In the genomic region with DNA sequence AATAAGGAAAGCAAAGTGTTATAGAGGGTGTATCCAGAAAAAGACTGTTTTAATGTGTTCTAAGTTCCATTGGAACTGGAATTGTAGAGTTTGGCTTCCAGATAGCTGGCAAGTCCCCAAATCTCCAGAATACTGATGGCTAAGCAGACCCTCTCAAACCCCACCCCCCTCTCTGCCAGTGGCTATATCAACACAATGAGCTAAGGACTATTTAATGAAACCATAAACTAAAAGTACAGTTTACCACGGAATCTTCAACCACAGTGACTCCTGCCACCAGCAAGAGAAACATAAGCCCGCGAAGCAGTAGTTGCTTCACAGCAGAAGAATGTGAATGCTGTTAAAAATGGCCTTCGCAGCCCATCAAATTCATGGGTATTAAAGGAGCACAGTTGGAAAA, we compare ENCODE assay signal across 19 mouse cellular contexts. TPM values are rescaled to one million over a fixed set of nuclear protein-coding genes. Genes with fewer than 3 reads are reported as not detected.
DNase-seq lines count a peak whose midpoint lies in the region; ATAC-seq and TF ChIP-seq lines count a peak whose summit lies in the region.
"Had no signal": no experiment of that assay in that cellular context is flagged by ENCODE, and none has a peak within 500 bp of the region (broad histone marks: within the 10 kb centered on the region; RNA-seq: fewer than 3 reads in every experiment).

No protein-coding gene starts in this region.

- H3K27me3 ChIP-seq in heart, embryonic 12.5 days (replicated peaks) = no peaks in the 10 kb centered on the region
- H3K27me3 ChIP-seq in heart, embryonic 11.5 days (ENCODE audit: control insufficient read depth, insufficient read depth, low read length) = no peaks in the 10 kb centered on the region
- no peaks in the 10 kb centered on the region for H3K27me3 ChIP-seq in lung, embryonic 14.5 days (ENCODE audit: insufficient read depth, low read length)
- no peaks in the 10 kb centered on the region for H3K27me3 ChIP-seq in stomach, embryonic 15.5 days (replicated peaks)

- H3K9ac ChIP-seq in heart, embryonic 12.5 days = no peak overlapping the region
- H3K9ac ChIP-seq in heart, embryonic 11.5 days (ENCODE audit: low read depth, low read length) = no peak overlapping the region
- H3K9ac ChIP-seq in lung, embryonic 14.5 days = no peak overlapping the region
- H3K9ac ChIP-seq in stomach, embryonic 15.5 days = no peak overlapping the region
- H3K9ac ChIP-seq: liver, postnatal 0 days had no signal

- 0 out of 2 replicates have a peak overlapping the region, but pooled peaks have one; percentile 10 for H3K4me2 ChIP-seq in heart, embryonic 12.5 days
- H3K4me2 ChIP-seq in heart, embryonic 11.5 days = no peak overlapping the region
- H3K4me2 ChIP-seq in lung, embryonic 14.5 days = peak overlapping the region; percentile 33; the same call in 1 of the 2 replicates
- no peak overlapping the region for H3K4me2 ChIP-seq in stomach, embryonic 15.5 days
- H3K4me2 ChIP-seq: midbrain, embryonic 11.5 days had no signal

- H3K4me1 ChIP-seq in heart, embryonic 12.5 days (replicated peaks) = peaks cover 64% of the 10 kb centered on the region
- peaks cover 38% of the 10 kb centered on the region for H3K4me1 ChIP-seq in heart, embryonic 11.5 days (ENCODE audit: control insufficient read depth, insufficient read depth, low read length)
- peaks cover 11% of the 10 kb centered on the region for H3K4me1 ChIP-seq in lung, embryonic 14.5 days (ENCODE audit: insufficient read depth)
- H3K4me1 ChIP-seq in stomach, embryonic 15.5 days = peaks cover 14% of the 10 kb centered on the region

- no peak for TF ChIP-seq POLR2A in brain, embryonic 14.5 days (IDR thresholded peaks at IDR 0.05; ENCODE audit: borderline replicate concordance, extremely low read depth, insufficient read depth, insufficient read length, poor library complexity, severe bottlenecking)

- DNase-seq in lung, embryonic 14.5 days = peak; percentile 72
- DNase-seq in lung, postnatal 14 days = no peak
- peak; percentile 23 for DNase-seq in brain, embryonic 14.5 days (ENCODE audit: low read depth)
- no peak for DNase-seq in ovary, adult 18-20 months (ENCODE audit: low spot score)
- DNase-seq: cerebellum, adult 11-12 months; gastrocnemius, postnatal 25 days; heart, postnatal 14 days; kidney, postnatal 25 days; left cerebral cortex, postnatal 4 days; liver, postnatal 0 days; thymus, postnatal 36 days had no signal

- 78% methylated on average over 4 of the region's 4 CpGs for WGBS in heart, embryonic 12.5 days
- WGBS in heart, embryonic 11.5 days (ENCODE audit: insufficient replicate concordance) = 86% methylated on average over 4 of the region's 4 CpGs
- WGBS in lung, embryonic 14.5 days = 61% methylated on average over 4 of the region's 4 CpGs
- 67% methylated on average over 4 of the region's 4 CpGs for WGBS in stomach, embryonic 15.5 days

- TF ChIP-seq CTCF in lung, embryonic 14.5 days (IDR thresholded peaks at IDR 0.05; ENCODE audit: low read depth) = no peak
- no peak for TF ChIP-seq CTCF in brain, embryonic 14.5 days (IDR thresholded peaks at IDR 0.05; ENCODE audit: borderline replicate concordance, extremely low read depth, insufficient read depth, insufficient read length)

- H3K4me3 ChIP-seq in heart, embryonic 12.5 days = no peak overlapping the region
- H3K4me3 ChIP-seq in heart, embryonic 11.5 days (ENCODE audit: low read depth, low read length) = no peak overlapping the region
- H3K4me3 ChIP-seq in lung, embryonic 14.5 days (ENCODE audit: low read depth, low read length) = no peak overlapping the region
- no peak overlapping the region for H3K4me3 ChIP-seq in stomach, embryonic 15.5 days (replicated peaks)
- H3K4me3 ChIP-seq: erythroblast, embryonic 14.5 days had no signal

- no peaks in the 10 kb centered on the region for H3K9me3 ChIP-seq in heart, embryonic 12.5 days (replicated peaks)
- no peaks in the 10 kb centered on the region for H3K9me3 ChIP-seq in heart, embryonic 11.5 days (replicated peaks; ENCODE audit: control insufficient read depth, low read length)
- H3K9me3 ChIP-seq in lung, embryonic 14.5 days (ENCODE audit: low read depth, low read length) = no peaks in the 10 kb centered on the region
- no peaks in the 10 kb centered on the region for H3K9me3 ChIP-seq in stomach, embryonic 15.5 days

- ATAC-seq in heart, embryonic 12.5 days (ENCODE audit: insufficient number of reproducible peaks, low FRiP score) = no peak
- ATAC-seq in heart, embryonic 11.5 days (replicated peaks; ENCODE audit: insufficient number of reproducible peaks, low FRiP score, low TSS enrichment) = no peak
- no peak for ATAC-seq in lung, embryonic 14.5 days (ENCODE audit: insufficient read depth)
- ATAC-seq in stomach, embryonic 15.5 days (ENCODE audit: insufficient read depth, low FRiP score, low read depth) = no peak
- ATAC-seq: activated CD4-positive, CD25-positive, alpha-beta regulatory T cell, adult 4 months; hindbrain, embryonic 16.5 days; liver, postnatal 0 days had no signal

- H3K36me3 ChIP-seq in heart, embryonic 12.5 days = peaks cover 7% of the 10 kb centered on the region; the same call in 1 of the 2 replicates
- no peaks in the 10 kb centered on the region for H3K36me3 ChIP-seq in heart, embryonic 11.5 days (ENCODE audit: control insufficient read depth, insufficient read depth, low read length)
- H3K36me3 ChIP-seq in lung, embryonic 14.5 days (ENCODE audit: insufficient read depth) = peaks cover 8% of the 10 kb centered on the region; the same call in 1 of the 2 replicates
- H3K36me3 ChIP-seq in stomach, embryonic 15.5 days = no peaks in the 10 kb centered on the region
- H3K36me3 ChIP-seq: G1E had no signal

- no peak overlapping the region for H3K27ac ChIP-seq in heart, embryonic 12.5 days (ENCODE audit: poor library complexity, severe bottlenecking)
- no peak overlapping the region for H3K27ac ChIP-seq in heart, embryonic 11.5 days (ENCODE audit: low read depth, low read length)
- peak overlapping the region; percentile 80 for H3K27ac ChIP-seq in lung, embryonic 14.5 days (ENCODE audit: low read depth)
- peak overlapping the region; percentile 64 for H3K27ac ChIP-seq in stomach, embryonic 15.5 days

RNA-seq across cellular contexts. Expression of a gene that starts 4.4 kb away (rescaled TPM):
- 91.4 and 96.7 TPM in 2 replicates for polyA plus RNA-seq in heart, embryonic 12.5 days (2016; fragmentation: Nextera tagmentation; extraction: Ambion mirVana)
- 72.4 and 97.5 TPM in 2 replicates for polyA plus RNA-seq in heart, embryonic 11.5 days (2014; fragmentation: Nextera tagmentation; extraction: Ambion mirVana)
- polyA plus RNA-seq in lung, embryonic 14.5 days (2014; fragmentation: Nextera tagmentation; extraction: Ambion mirVana) = 25.1 and 28.1 TPM in 2 replicates
- polyA plus RNA-seq in brain, embryonic 14.5 days (2012; rRNA removed) = 10.7 and 16.5 TPM in 2 replicates
- 30.7 and 33.1 TPM in 2 replicates for polyA plus RNA-seq in stomach, embryonic 15.5 days (2015; fragmentation: Nextera tagmentation; extraction: Ambion mirVana)
- polyA plus RNA-seq: erythroblast, embryonic 14.5 days; G1E had no signal

Comparison
In these comparisons a context has a peak if more than half of its experiments do, and no peak if none do; other contexts are left out.
1. H3K4me2 ChIP-seq: peak in heart, embryonic 12.5 days (single experiment) and lung, embryonic 14.5 days (single experiment); none in heart, embryonic 11.5 days (single experiment) and stomach, embryonic 15.5 days (single experiment).
2. DNase-seq: peak in lung, embryonic 14.5 days (single experiment) and brain, embryonic 14.5 days (single experiment); none in lung, postnatal 14 days (single experiment) and ovary, adult 18-20 months (single experiment).
3. H3K27ac ChIP-seq: peak in lung, embryonic 14.5 days (single experiment) and stomach, embryonic 15.5 days (single experiment); none in heart, embryonic 12.5 days (single experiment) and heart, embryonic 11.5 days (single experiment).